Mouse (Mus musculus) hindbrain, embryonic 13.5 days (tissue): Measurements from ENCODE around the gene Cep72. TPM values are rescaled to one million over a fixed set of nuclear protein-coding genes. Genes with fewer than 3 reads are reported as not detected.
"Not testable (repeated sequence)": the region's sequence is repeated elsewhere in the genome, so short reads cannot be mapped to it uniquely, and the experiment has no call there.

Source experiments
- ATAC-seq: fragments of 200-750 bp; cut with Nextera tagmentation; 2 replicates; pipeline ENCODE4 v1.8.0; 2017; ENCODE audit warnings: moderate TSS enrichment; ENCODE audit not compliant: low FRiP score
- H3K27ac ChIP-seq: fragments of 300-500 bp; sonication (generic); 2 replicates; pipeline ENCODE4 v1.5.1; 2015; ENCODE audit warnings: inconsistent platforms, mild to moderate bottlenecking, moderate library complexity
- H3K27me3 ChIP-seq: fragments of 300-500 bp; sonication (generic); 2 replicates; pipeline ENCODE4 v1.6.1; 2015; ENCODE audit warnings: mild to moderate bottlenecking, inconsistent platforms
- H3K36me3 ChIP-seq: fragments of 300-500 bp; sonication (generic); 2 replicates; pipeline ENCODE4 v1.6.1; 2015; ENCODE audit warnings: mild to moderate bottlenecking, inconsistent platforms
- H3K4me1 ChIP-seq: fragments of 300-500 bp; sonication (generic); replicated peaks from 2 replicates; pipeline ENCODE4 v1.6.1; 2015; ENCODE audit warnings: inconsistent platforms
- H3K4me2 ChIP-seq: fragments of 300-500 bp; sonication (generic); 2 replicates; pipeline ENCODE4 v1.6.1; 2015; ENCODE audit warnings: inconsistent platforms, mild to moderate bottlenecking, moderate library complexity
- H3K4me3 ChIP-seq: fragments of 300-500 bp; sonication (generic); 2 replicates; pipeline ENCODE4 v1.5.1; 2015; ENCODE audit warnings: mild to moderate bottlenecking, inconsistent platforms
- H3K9ac ChIP-seq: fragments of 300-500 bp; sonication (generic); 2 replicates; pipeline ENCODE4 v1.6.1; 2015; ENCODE audit warnings: mild to moderate bottlenecking, inconsistent platforms
- H3K9me3 ChIP-seq: fragments of 300-500 bp; sonication (generic); 2 replicates; pipeline ENCODE4 v1.6.1; 2016; ENCODE audit warnings: inconsistent platforms
- WGBS: fragments of 180-500 bp; shearing (Covaris S2); methylation state at CpG from one replicate; pipeline ENCODE4 v1.1.7; 2015; 5-methylcytosine and 5-hydroxymethylcytosine counted together
- polyA plus RNA-seq: library from polyadenylated mRNA; unstranded; fragments of >200 nt; fragmentation: Nextera tagmentation; extraction: Ambion mirVana; gene quantifications from 2 replicates; pipeline ENCODE4 v1.2.1, GENCODE M21; 2015

Cep72 gene
- polyA plus RNA-seq, 1 experiment from 2014 or later, result 10.0 TPM

DNA sequence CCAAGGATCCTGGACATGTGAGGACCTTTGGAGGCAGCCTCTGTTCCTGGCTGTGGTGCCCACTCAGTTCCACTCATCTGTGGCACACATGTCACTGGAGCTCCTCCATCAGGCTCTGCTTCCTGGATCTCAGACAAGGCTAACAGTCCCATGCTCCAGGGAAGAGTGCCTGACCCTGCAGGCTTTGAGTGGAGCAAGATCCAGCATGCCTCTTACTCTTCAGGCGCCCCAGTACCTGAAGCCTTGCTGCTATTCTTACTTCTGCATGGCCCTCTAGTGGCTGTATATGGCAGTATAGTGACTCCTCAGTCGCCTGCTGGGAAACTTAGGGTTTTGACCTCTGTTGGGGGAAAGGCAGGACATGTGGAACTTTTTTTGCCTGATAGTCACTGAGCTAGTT lies 35.9 kb downstream of the Cep72 start:
- no peak overlapping the region for H3K4me2 ChIP-seq
- no peak overlapping the region for H3K9ac ChIP-seq
- no peak overlapping the region for H3K4me3 ChIP-seq
- peaks cover 19% of the 10 kb centered on the region for H3K36me3 ChIP-seq
- peaks cover 14% of the 10 kb centered on the region for H3K4me1 ChIP-seq
- WGBS, result 25% methylated on average over 2 of the region's 2 CpGs
- peak; percentile 71 for ATAC-seq
- H3K27me3 ChIP-seq, result no peaks in the 10 kb centered on the region
- H3K27ac ChIP-seq, result no peak overlapping the region
- no peaks in the 10 kb centered on the region for H3K9me3 ChIP-seq

DNA sequence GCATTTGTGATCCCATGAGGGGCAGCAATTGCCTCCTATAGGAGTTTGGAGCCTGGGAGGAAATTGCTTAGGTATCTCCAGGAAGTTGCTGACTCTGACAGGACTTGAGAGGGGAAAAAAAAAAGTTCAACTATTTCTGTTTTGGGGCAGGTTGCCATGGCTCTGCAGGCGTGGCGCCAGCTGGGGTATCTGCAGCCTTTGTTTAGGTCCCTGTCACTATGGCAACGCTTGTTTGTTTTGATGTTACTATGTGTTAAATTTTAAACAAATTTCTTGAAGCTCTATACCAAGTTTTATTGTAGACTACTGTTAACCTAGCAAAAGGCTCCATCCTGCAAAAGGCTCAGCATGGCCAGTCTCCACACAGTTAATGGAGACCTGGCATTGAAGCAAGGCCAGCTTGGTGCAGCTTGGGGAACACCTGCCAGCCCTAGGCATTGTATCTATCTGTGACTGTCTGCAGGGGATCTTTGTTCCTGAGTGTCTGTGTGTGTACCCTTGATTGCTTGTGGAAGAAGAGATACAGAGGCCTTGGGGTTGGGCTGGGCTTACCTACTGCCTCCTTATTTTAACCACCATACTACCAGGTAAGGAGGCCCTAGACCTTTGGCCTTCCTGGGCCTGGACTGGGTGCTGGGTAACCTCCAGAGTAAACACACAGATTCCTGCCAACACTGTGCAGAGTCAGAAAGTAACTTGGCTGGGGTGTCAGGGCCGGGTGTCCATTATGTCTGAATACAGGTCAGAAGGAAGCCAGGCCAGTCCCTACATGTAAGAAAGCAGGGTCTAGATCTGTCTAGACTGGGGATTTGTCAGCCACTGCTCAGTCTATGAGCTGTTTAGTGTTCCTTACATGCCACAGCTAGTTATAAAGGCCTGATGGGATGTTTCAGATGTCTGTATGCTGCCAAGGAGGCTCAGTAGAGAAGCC lies 36.7 kb downstream of the Cep72 start:
- 0 out of 2 replicates have a peak, but pooled peaks have one; percentile 29 for ATAC-seq
- Histone ChIP-seq H3K36me3 (peaks cover 14% of the 10 kb centered on the region), H3K4me1 (peaks cover 14% of the 10 kb centered on the region), H3K27me3 (no peaks in the 10 kb centered on the region), H3K9me3 (no peaks in the 10 kb centered on the region), H3K4me2 (no peak overlapping the region), H3K9ac (no peak overlapping the region), H3K4me3 (no peak overlapping the region), H3K27ac (0 out of 2 replicates have a peak overlapping the region, but pooled peaks have one; percentile 5)
- WGBS, result 64% methylated on average over 4 of the region's 4 CpGs

DNA sequence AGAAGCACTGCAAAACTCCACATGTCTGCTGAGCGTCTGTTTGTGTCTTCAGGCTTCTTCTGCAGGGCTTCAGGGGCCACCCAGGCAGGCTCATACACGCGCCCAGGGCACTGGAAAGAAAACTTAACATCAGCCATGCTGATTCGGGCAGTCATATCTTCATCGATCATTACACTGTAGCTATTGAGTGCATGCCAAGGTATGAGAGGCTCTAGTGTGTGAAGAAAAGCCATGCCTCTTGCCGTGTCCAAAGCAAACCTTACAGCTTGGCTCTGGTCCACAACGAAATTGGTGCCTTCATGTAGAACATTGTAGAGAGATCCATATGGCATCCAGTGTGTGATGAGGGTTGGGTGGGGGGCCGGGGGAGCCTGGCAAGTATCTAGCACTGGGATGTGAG lies 43.1 kb downstream of the Cep72 start:
- H3K27ac ChIP-seq, H3K4me3 ChIP-seq, ATAC-seq, H3K36me3 ChIP-seq, H3K9me3 ChIP-seq, H3K4me2 ChIP-seq, H3K9ac ChIP-seq, H3K27me3 ChIP-seq: not testable (repeated sequence)
- peaks cover 18% of the 10 kb centered on the region for H3K4me1 ChIP-seq
- WGBS, result 89% methylated on average over 8 of the region's 8 CpGs

DNA sequence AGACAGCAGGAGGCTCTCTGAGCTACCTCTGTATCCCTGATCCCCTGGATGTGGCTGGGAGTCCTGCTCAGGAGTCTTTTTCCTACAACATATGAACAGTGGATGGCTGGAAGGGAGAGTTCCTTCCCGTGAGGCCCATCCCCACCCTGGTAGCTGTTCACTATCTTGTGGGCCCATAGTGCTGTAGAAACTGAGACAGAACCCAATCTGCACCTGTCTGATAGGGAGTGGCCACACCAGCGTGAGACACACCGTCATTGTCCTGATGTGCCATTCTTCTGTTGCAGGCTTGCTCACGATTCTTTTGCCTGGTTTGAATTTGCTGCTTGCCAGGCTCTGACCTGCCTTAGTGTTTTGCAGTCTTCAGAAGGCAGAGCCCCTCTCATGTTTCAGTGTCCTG lies 44.7 kb downstream of the Cep72 start:
- no peak overlapping the region for H3K27ac ChIP-seq
- ATAC-seq, result no peak
- no peak overlapping the region for H3K4me2 ChIP-seq
- peaks cover 18% of the 10 kb centered on the region for H3K4me1 ChIP-seq
- H3K4me3 ChIP-seq, result no peak overlapping the region
- peaks cover 2% of the 10 kb centered on the region; the same call in 1 of the 2 replicates for H3K27me3 ChIP-seq
- H3K9me3 ChIP-seq, result no peaks in the 10 kb centered on the region
- 87% methylated on average over 4 of the region's 4 CpGs for WGBS
- no peak overlapping the region for H3K9ac ChIP-seq
- H3K36me3 ChIP-seq, result peaks cover 6% of the 10 kb centered on the region; the same call in 1 of the 2 replicates

DNA sequence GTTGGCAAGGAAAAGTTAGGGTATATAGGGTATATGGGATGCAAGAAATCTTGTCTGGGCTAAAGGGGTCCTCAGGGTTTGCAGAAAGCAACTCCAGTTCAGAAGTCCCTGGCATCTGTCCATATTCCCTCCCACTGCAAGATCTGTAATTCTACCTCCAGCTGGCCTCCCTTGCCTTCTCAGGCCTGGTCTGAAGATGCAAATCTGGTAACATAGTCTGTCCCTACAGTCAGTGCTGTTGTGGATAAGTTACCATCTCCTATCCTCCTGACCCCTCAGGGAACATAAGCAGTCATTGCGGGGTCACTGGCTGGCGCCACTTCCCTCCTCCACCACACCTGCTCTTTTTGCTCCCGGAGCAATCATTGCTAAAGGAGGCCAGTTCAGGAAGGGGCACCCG lies 46.2 kb downstream of the Cep72 start:
- no peak; the same call in 1 of the 2 replicates for ATAC-seq
- H3K4me3 ChIP-seq, result no peak overlapping the region
- H3K9me3 ChIP-seq, result no peaks in the 10 kb centered on the region
- peaks cover 27% of the 10 kb centered on the region for H3K4me1 ChIP-seq
- no peak overlapping the region for H3K4me2 ChIP-seq
- no peak overlapping the region for H3K27ac ChIP-seq
- H3K9ac ChIP-seq, result no peak overlapping the region
- peaks cover 14% of the 10 kb centered on the region; the same call in 1 of the 2 replicates for H3K27me3 ChIP-seq
- 75% methylated on average over 4 of the region's 4 CpGs for WGBS
- no peaks in the 10 kb centered on the region for H3K36me3 ChIP-seq

DNA sequence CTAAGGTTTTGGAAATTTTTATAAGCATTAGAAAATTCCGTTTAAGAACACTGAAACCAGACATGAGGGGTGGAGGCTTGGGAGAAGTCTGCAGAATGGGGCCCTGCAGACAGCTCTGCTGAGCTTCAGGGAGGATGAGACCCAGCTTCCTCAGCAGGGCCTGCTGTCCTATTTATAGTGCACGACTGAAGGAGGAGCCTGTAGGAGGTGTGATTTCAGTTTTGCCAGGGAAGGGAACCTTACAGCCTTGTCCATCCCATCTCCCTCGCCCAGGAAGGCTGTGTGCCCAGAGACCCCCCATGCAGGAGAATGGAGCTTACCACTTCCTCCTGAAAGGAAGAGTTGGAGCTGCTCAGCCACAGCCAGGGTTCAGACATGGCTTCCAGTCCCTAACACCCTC lies 51.4 kb downstream of the Cep72 start:
- ATAC-seq, result peak; percentile 29
- Histone ChIP-seq H3K9ac (peak overlapping the region; percentile 84), H3K4me1 (peaks cover 25% of the 10 kb centered on the region), H3K27ac (peak overlapping the region; percentile 87), H3K36me3 (no peaks in the 10 kb centered on the region), H3K27me3 (peaks cover 45% of the 10 kb centered on the region), H3K4me3 (peak overlapping the region; percentile 66), H3K4me2 (peak overlapping the region; percentile 97), H3K9me3 (no peaks in the 10 kb centered on the region)
- 13% methylated on average over 3 of the region's 3 CpGs for WGBS

DNA sequence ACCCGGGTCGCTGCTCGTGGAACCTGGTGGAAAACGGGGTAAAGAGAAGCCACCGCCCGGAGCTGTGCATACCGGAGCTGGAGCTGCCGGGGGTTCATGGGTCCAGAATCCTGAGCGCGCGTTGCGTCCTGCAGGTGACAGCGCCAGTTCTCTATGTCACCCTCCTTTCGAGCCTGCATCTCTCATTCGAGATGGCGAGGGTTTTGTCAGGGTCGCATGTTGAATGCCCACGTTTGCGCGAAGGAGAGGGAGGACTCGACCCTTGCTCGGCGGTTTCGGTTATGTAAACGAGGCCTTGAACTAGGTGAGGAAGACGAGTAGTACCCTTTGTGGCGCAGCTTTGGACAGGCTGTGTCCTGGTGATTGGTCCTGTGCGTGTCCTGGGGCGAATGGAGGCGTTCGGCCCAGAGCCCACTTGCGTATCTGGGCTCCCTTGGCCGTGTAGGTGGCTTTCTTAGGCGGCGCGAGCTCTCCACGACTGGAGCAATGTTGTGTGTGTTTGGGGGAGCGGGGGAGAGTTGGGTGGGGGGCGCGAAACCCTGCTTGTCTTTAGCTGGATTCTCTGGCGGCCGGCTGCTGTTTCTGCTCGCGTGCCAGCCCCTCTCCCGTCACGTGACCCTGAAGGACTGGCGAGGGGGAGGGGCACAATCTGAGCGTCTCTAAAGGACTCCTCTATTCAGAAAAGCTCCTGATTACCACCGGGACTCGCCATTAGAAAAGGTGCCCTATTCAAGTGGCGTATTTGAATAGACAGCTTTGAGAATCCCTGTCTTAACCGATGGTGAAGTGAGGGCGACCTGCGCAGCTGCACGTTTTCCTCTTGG lies 52.1 kb downstream of the Cep72 start:
- H3K4me2 ChIP-seq, result peak overlapping the region; percentile 97
- peaks cover 49% of the 10 kb centered on the region for H3K27me3 ChIP-seq
- ATAC-seq, result peak; percentile 76
- H3K9ac ChIP-seq, result peak overlapping the region; percentile 84
- H3K36me3 ChIP-seq, result no peaks in the 10 kb centered on the region
- peak overlapping the region; percentile 87 for H3K27ac ChIP-seq
- under 1% methylated on average over 55 of the region's 55 CpGs for WGBS
- H3K4me1 ChIP-seq, result peaks cover 20% of the 10 kb centered on the region
- peak overlapping the region; percentile 66 for H3K4me3 ChIP-seq
- H3K9me3 ChIP-seq, result no peaks in the 10 kb centered on the region

DNA sequence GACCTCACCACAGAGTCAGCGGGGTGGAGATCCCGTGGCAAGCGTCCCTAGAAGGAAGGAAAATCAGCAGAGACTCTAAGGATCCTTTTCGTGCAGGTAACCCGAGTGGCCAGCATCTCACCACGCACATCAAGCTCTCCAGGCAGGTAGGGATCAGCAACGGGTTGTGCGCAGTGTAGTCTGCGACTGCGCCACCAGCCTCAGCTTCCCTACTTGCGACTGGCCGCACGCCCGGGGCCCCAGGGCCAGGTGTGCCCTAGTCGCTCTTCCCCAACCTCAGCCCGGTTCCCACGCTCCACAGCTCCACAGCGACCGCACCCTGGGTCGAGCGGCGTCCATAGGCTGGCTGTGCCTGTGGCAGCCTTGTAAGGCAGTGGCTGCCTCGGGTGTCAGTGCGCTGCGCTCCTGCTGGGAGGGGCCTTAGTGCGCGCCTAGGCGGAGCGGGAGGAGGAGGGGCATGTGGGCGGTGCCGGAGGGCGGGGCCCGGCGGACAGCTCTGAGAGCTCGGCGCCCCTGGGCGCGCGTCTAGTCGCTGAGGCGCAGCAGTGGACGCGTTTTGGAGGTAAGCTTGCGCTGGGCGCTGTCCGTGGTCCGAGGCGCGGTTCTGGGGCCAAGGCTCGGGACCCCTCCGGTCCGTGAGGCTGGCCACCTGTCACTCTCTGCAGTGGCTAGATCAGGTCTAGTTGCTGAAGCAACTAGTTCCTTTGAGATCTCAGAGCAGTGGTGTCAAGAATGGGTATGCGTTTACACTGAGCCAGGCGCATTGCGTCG lies 53.0 kb downstream of the Cep72 start, which contains the start of gene Tppp:
Tppp (plus strand) TSS at position 460 of the 771 bp plus-strand sequence.
- H3K9ac ChIP-seq, result peak within 1 kb of the TSS; percentile 84
- H3K4me2 ChIP-seq, result peak within 1 kb of the TSS; percentile 97
- H3K4me3 ChIP-seq, result peak within 1 kb of the TSS; percentile 66
- peaks cover 49% of the 10 kb centered on the region for H3K27me3 ChIP-seq
- peak within 1 kb of the TSS; percentile 87 for H3K27ac ChIP-seq
- peak; percentile 93 for ATAC-seq
- WGBS, result 1% methylated on average over 56 of the region's 56 CpGs
- H3K9me3 ChIP-seq, result no peaks in the 10 kb centered on the region
- peaks cover 14% of the 10 kb centered on the region for H3K4me1 ChIP-seq
- no peaks in the 10 kb centered on the region for H3K36me3 ChIP-seq

DNA sequence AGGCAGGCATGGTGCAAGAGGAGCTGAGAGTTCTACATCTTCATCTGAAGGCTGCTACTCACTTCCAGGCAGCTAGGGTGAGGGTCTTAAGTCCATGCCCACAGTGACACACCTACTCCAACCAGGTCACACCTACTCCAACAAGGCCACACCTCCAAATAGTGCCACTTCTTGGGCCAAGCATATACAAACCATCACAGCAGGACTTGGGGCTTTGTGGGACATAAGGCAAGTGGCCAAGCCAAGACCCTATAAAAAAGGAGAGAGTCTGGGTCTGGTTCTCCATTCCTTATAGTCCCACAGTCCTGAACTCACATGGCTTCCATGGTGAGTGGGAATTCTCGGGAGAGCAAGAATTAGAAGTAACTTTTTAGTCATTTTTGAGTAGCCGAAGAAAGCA lies 53.9 kb downstream of the Cep72 start:
- H3K27me3 ChIP-seq, result peaks cover 49% of the 10 kb centered on the region
- peaks cover 14% of the 10 kb centered on the region for H3K4me1 ChIP-seq
- H3K9me3 ChIP-seq, H3K4me3 ChIP-seq, H3K36me3 ChIP-seq, H3K9ac ChIP-seq, H3K27ac ChIP-seq, ATAC-seq: not testable (repeated sequence)
- 86% methylated on average over 2 of the region's 2 CpGs for WGBS
- peak overlapping the region; percentile 97; the same call in 1 of the 2 replicates for H3K4me2 ChIP-seq

DNA sequence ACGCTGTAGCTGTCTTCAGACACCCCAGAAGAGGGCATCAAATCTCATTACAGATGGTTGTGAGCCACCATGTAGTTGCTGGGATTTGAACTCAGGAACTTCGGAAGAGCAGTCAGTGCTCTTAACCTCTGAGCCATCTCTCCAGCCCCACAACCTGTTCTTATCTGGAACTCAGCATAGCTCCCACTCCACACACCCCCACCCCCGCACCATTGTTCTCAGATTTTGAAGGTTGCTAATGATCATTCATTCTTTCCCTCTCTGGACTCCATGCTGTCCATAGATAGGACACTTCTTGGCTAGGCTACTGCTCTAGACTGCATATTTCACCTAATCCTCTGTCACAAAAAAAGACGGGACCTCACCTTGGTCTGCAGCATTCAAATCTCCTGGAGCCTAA lies 55.2 kb downstream of the Cep72 start:
- Histone ChIP-seq H3K4me1 (peaks cover 14% of the 10 kb centered on the region), H3K27me3 (peaks cover 41% of the 10 kb centered on the region)
- not testable (repeated sequence) for H3K4me3 ChIP-seq, H3K9me3 ChIP-seq, H3K9ac ChIP-seq, H3K36me3 ChIP-seq, H3K27ac ChIP-seq, ATAC-seq, H3K4me2 ChIP-seq
- 92% methylated on average over 4 of the region's 4 CpGs for WGBS

DNA sequence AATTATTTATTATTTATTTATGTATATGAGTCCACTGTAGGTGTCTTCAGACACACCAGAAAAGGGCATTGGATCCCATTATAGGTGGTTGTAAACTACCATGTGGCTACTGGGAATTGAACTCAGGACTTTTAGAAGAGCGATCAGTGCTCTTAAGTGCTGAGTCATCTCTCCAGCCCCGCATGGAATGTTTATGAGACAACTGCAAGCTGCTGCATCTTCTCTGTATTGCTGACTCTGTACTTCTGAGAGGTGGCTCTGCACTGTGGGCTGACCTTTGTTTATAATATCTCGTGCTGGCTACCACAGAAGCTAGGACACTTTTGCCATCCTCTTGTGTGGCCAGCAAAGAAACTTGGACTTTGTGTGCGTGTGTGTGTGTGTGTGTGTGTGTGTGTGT lies 60.6 kb downstream of the Cep72 start:
- H3K9ac ChIP-seq, result no peak overlapping the region
- no peak overlapping the region for H3K4me2 ChIP-seq
- ATAC-seq, result no peak
- no peaks in the 10 kb centered on the region for H3K9me3 ChIP-seq
- 79% methylated on average over 4 of the region's 4 CpGs for WGBS
- H3K4me1 ChIP-seq, result no peaks in the 10 kb centered on the region
- H3K27ac ChIP-seq, result no peak overlapping the region
- H3K27me3 ChIP-seq, result peaks cover 11% of the 10 kb centered on the region
- no peak overlapping the region for H3K4me3 ChIP-seq
- H3K36me3 ChIP-seq, result no peaks in the 10 kb centered on the region
